Mouse (Mus musculus): ENCODE data around the gene Scarb1. TPM values are rescaled to one million over a fixed set of nuclear protein-coding genes. Genes with fewer than 3 reads are reported as not detected.

Scarb1 gene
- polyA plus RNA-seq, 1 experiment = 188 TPM

GRCm38 (mm10) chr5:125276765-125277164, 64.1 kb downstream of the Scarb1 start:
- Histone ChIP-seq H3K4me1 (ENCODE audit: control insufficient read depth, insufficient read depth, low read length) (peaks cover 2% of the 10 kb centered on the region; the same call in 1 of the 2 replicates), H3K4me3 (ENCODE audit: control insufficient read depth, low read depth, low read length) (no peak overlapping the region), H3K27ac (ENCODE audit: control insufficient read depth, insufficient read depth, low read depth, low read length) (no peak overlapping the region), H3K27me3 (ENCODE audit: control insufficient read depth, insufficient read depth, low read length) (no peaks in the 10 kb centered on the region), H3K36me3 (ENCODE audit: control insufficient read depth, insufficient read depth, low read length) (no peaks in the 10 kb centered on the region)
- TF ChIP-seq CTCF (IDR thresholded peaks at IDR 0.05; ENCODE audit: control insufficient read depth, insufficient read depth, insufficient replicate concordance, low read depth, low read length) = no peak
- no peak for TF ChIP-seq POLR2A (IDR thresholded peaks at IDR 0.05; ENCODE audit: control insufficient read depth, low read depth, low read length)

GRCm38 (mm10) chr5:125275315-125275714, 65.6 kb downstream of the Scarb1 start:
- Histone ChIP-seq H3K4me1 (ENCODE audit: control insufficient read depth, insufficient read depth, low read length) (peaks cover 9% of the 10 kb centered on the region), H3K27me3 (ENCODE audit: control insufficient read depth, insufficient read depth, low read length) (no peaks in the 10 kb centered on the region), H3K4me3 (ENCODE audit: control insufficient read depth, low read depth, low read length) (no peak overlapping the region), H3K27ac (ENCODE audit: control insufficient read depth, insufficient read depth, low read depth, low read length) (no peak overlapping the region), H3K36me3 (ENCODE audit: control insufficient read depth, insufficient read depth, low read length) (no peaks in the 10 kb centered on the region)
- no peak for TF ChIP-seq CTCF (IDR thresholded peaks at IDR 0.05; ENCODE audit: control insufficient read depth, insufficient read depth, insufficient replicate concordance, low read depth, low read length)
- no peak for TF ChIP-seq POLR2A (IDR thresholded peaks at IDR 0.05; ENCODE audit: control insufficient read depth, low read depth, low read length)

- H3K27ac ChIP-seq (ENCODE audit: control insufficient read depth, insufficient read depth, low read depth, low read length) = no peak overlapping the region
- no peaks in the 10 kb centered on the region for H3K36me3 ChIP-seq (ENCODE audit: control insufficient read depth, insufficient read depth, low read length)
- no peak overlapping the region for H3K4me3 ChIP-seq (ENCODE audit: control insufficient read depth, low read depth, low read length)
- H3K27me3 ChIP-seq (ENCODE audit: control insufficient read depth, insufficient read depth, low read length) = no peaks in the 10 kb centered on the region
- TF ChIP-seq POLR2A (IDR thresholded peaks at IDR 0.05; ENCODE audit: control insufficient read depth, low read depth, low read length) = no peak
- no peak for TF ChIP-seq CTCF (IDR thresholded peaks at IDR 0.05; ENCODE audit: control insufficient read depth, insufficient read depth, insufficient replicate concordance, low read depth, low read length)
- H3K4me1 ChIP-seq (ENCODE audit: control insufficient read depth, insufficient read depth, low read length) = peaks cover 9% of the 10 kb centered on the region
Observed at GRCm38 (mm10) chr5:125274773-125275172, 66.1 kb downstream of the Scarb1 start.

- TF ChIP-seq POLR2A (IDR thresholded peaks at IDR 0.05; ENCODE audit: control insufficient read depth, low read depth, low read length) = no peak
- TF ChIP-seq CTCF (IDR thresholded peaks at IDR 0.05; ENCODE audit: control insufficient read depth, insufficient read depth, insufficient replicate concordance, low read depth, low read length) = no peak
- H3K4me3 ChIP-seq (ENCODE audit: control insufficient read depth, low read depth, low read length) = no peak overlapping the region
- no peaks in the 10 kb centered on the region for H3K36me3 ChIP-seq (ENCODE audit: control insufficient read depth, insufficient read depth, low read length)
- peaks cover 9% of the 10 kb centered on the region for H3K4me1 ChIP-seq (ENCODE audit: control insufficient read depth, insufficient read depth, low read length)
- no peaks in the 10 kb centered on the region for H3K27me3 ChIP-seq (ENCODE audit: control insufficient read depth, insufficient read depth, low read length)
- H3K27ac ChIP-seq (ENCODE audit: control insufficient read depth, insufficient read depth, low read depth, low read length) = no peak overlapping the region
Observed at GRCm38 (mm10) chr5:125274182-125274581, 66.7 kb downstream of the Scarb1 start.

GRCm38 (mm10) chr5:125273666-125274109, 67.2 kb downstream of the Scarb1 start:
- Histone ChIP-seq H3K27ac (ENCODE audit: control insufficient read depth, insufficient read depth, low read depth, low read length) (no peak overlapping the region), H3K27me3 (ENCODE audit: control insufficient read depth, insufficient read depth, low read length) (no peaks in the 10 kb centered on the region), H3K4me1 (ENCODE audit: control insufficient read depth, insufficient read depth, low read length) (peaks cover 9% of the 10 kb centered on the region), H3K36me3 (ENCODE audit: control insufficient read depth, insufficient read depth, low read length) (no peaks in the 10 kb centered on the region), H3K4me3 (ENCODE audit: control insufficient read depth, low read depth, low read length) (no peak overlapping the region)
- TF ChIP-seq CTCF (IDR thresholded peaks at IDR 0.05; ENCODE audit: control insufficient read depth, insufficient read depth, insufficient replicate concordance, low read depth, low read length) = peak; percentile 26; the same call in 1 of the 2 replicates
- no peak for TF ChIP-seq POLR2A (IDR thresholded peaks at IDR 0.05; ENCODE audit: control insufficient read depth, low read depth, low read length)

DNA sequence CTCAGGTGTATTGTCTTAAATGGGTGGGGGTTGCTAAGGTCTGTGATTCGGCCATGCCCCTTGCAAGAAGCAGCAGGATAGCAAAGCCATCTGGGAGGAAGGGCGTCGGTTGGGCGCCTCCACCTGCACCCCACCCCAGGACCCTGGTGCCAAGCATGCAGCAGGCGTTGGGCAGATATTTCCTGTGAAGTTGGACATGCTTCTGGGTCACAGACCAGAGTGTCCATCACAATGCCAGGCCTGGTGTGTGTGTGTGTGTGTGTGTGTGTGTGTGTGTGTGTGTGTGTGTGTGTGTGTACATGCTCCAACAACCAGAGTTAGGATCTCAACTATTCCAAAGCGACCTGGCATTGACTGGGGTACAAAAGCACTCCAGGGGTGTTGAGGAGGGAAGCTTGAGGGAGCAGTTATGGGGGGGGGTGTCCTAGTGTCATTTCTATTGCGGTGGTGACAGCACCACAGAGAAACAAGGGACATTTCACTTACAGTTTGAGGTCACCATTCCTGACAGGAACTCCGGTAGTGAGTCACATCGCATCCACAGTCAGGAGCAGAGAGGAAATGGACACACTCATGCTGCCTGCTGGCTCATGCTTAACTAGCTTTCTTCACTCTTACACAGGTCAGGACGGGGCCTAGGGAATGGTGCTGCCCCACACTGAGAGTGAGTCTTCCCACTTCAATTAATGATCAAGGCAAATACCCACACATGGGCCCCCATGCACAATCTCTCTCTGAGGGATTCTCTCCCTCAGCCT, 68.5 kb downstream of the Scarb1 start:
- Histone ChIP-seq H3K4me3 (ENCODE audit: control insufficient read depth, low read depth, low read length) (no peak overlapping the region), H3K36me3 (ENCODE audit: control insufficient read depth, insufficient read depth, low read length) (no peaks in the 10 kb centered on the region), H3K27me3 (ENCODE audit: control insufficient read depth, insufficient read depth, low read length) (no peaks in the 10 kb centered on the region), H3K4me1 (ENCODE audit: control insufficient read depth, insufficient read depth, low read length) (peaks cover 13% of the 10 kb centered on the region), H3K27ac (ENCODE audit: control insufficient read depth, insufficient read depth, low read depth, low read length) (no peak overlapping the region)
- TF ChIP-seq POLR2A (IDR thresholded peaks at IDR 0.05; ENCODE audit: control insufficient read depth, low read depth, low read length) (no peak), CTCF (IDR thresholded peaks at IDR 0.05; ENCODE audit: control insufficient read depth, insufficient read depth, insufficient replicate concordance, low read depth, low read length) (no peak)

DNA sequence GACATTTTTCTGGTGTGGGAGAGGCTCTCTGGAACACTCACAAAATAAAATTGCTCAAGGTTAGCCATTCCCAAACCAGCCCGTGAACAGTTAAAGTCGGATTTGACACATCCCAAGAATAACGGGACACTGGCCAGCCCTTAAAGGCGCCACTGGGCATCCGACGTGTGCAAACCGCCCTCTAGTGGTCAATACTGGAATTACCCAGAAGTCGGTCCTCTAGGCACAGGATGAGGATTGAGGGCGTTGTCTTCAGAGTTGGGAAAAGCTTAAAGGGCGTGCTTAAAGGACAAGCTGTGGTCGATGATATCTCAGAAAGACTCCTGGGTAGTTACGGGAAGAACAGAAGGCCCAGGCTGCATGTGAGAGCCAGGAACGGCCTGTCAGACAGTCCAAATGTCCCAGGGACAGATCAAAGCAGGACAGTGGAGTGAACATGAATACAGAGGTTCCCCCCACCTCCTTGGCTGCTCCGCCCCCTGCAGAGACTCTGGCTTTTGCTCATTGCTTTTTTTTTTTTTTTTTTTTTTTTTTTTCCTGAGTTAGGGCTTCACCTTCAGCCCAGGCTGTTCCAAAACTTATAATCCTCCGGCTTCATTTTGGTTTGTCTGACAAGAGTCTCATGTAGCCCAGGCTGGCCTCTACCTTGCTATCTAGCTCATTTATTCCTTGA, 69.2 kb downstream of the Scarb1 start:
- Histone ChIP-seq H3K4me3 (ENCODE audit: control insufficient read depth, low read depth, low read length) (no peak overlapping the region), H3K36me3 (ENCODE audit: control insufficient read depth, insufficient read depth, low read length) (no peaks in the 10 kb centered on the region), H3K27me3 (ENCODE audit: control insufficient read depth, insufficient read depth, low read length) (no peaks in the 10 kb centered on the region), H3K4me1 (ENCODE audit: control insufficient read depth, insufficient read depth, low read length) (peaks cover 18% of the 10 kb centered on the region), H3K27ac (ENCODE audit: control insufficient read depth, insufficient read depth, low read depth, low read length) (no peak overlapping the region)
- peak; percentile 98 for TF ChIP-seq CTCF (IDR thresholded peaks at IDR 0.05; ENCODE audit: control insufficient read depth, insufficient read depth, insufficient replicate concordance, low read depth, low read length)
- no peak for TF ChIP-seq POLR2A (IDR thresholded peaks at IDR 0.05; ENCODE audit: control insufficient read depth, low read depth, low read length)
